Mouse (Mus musculus) spleen, adult 2 months (tissue): ENCODE data around the gene Aspg. TPM values are rescaled to one million over a fixed set of nuclear protein-coding genes. Genes with fewer than 3 reads are reported as not detected.

Experiments
- DNase-seq, 2 experiments: peaks; one replicate each; pipeline versions ENCODE4 v3.0.0 to v3.0.0-alpha.2; 2012 to 2021; ENCODE audit warnings: low spot score in 2 of 2, low read depth in 1 of 2
- H3K27ac ChIP-seq: fragments of 200-500 bp; 2 replicates; pipeline ENCODE4 v1.5.1; 2012; ENCODE audit warnings: low read length, inconsistent platforms; ENCODE audit not compliant: insufficient read depth
- H3K27me3 ChIP-seq: fragments of 200-500 bp; 2 replicates; pipeline ENCODE4 v1.6.1; 2012; ENCODE audit warnings: mild to moderate bottlenecking, moderate library complexity, low read length, inconsistent platforms; ENCODE audit not compliant: control insufficient read depth, insufficient read depth
- H3K36me3 ChIP-seq: fragments of 200-500 bp; 2 replicates; pipeline ENCODE4 v1.6.1; 2012; ENCODE audit warnings: mild to moderate bottlenecking, low read length, inconsistent platforms; ENCODE audit not compliant: control insufficient read depth, insufficient read depth
- H3K4me1 ChIP-seq: fragments of 200-500 bp; 2 replicates; pipeline ENCODE4 v1.6.1; 2011; ENCODE audit warnings: inconsistent platforms; ENCODE audit not compliant: control insufficient read depth, insufficient read depth, insufficient read length
- H3K4me3 ChIP-seq: fragments of 200-500 bp; 2 replicates; pipeline ENCODE4 v1.5.1; 2011; ENCODE audit warnings: mild to moderate bottlenecking, inconsistent platforms; ENCODE audit not compliant: insufficient read depth, insufficient read length; ENCODE audit errors: extremely low read depth
- CTCF ChIP-seq: fragments of 200-500 bp; IDR thresholded peaks from 2 replicates; pipeline ENCODE4 v1.5.1; 2011; ENCODE audit warnings: mild to moderate bottlenecking, inconsistent platforms; ENCODE audit not compliant: insufficient read depth, insufficient read length, insufficient replicate concordance; ENCODE audit errors: extremely low read depth
- POLR2A ChIP-seq: fragments of 200-500 bp; IDR thresholded peaks from 2 replicates; pipeline ENCODE4 v1.6.1; 2011; ENCODE audit warnings: low read depth, low read length, inconsistent platforms
- WGBS: fragments of 180-500 bp; shearing (Covaris S2); methylation state at CpG from one replicate; pipeline ENCODE4 v1.1.7; 2018; 5-methylcytosine and 5-hydroxymethylcytosine counted together
- polyA plus RNA-seq: library from polyadenylated mRNA; depleted of rRNA; stranded (reverse); fragments of >200 nt; gene quantifications from 2 replicates; pipeline ENCODE4 v1.2.3, GENCODE M21; 2012; rRNA removed

Aspg gene
- 0.08 and 0.54 TPM in 2 replicates for polyA plus RNA-seq

DNA sequence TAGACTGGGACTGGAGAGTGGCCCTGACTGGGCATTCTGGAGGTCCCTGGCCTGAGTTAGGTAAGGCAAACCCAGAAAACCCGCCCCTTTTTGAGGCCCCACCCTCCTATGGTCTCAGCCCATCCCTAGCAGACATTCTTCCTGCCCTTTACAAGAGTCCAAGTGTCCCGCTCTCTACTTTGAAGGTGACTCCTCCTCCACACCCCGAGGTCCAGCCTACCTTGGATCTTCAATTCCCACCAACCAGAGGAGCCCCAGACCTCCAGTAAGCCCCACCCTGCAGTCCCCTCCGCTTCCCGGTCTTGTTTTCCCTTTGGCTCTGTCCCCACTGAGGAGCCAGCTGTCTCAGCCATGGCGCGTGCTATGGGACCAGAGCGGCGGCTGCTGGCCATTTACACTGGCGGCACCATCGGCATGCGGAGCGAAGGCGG is at the start of gene Aspg:
Gene Aspg, plus strand, starts transcription at position 139 of the 431 bp plus-strand sequence.
- Histone ChIP-seq H3K4me1 (no peaks in the 10 kb centered on the region), H3K27ac (no peak within 1 kb of the TSS), H3K4me3 (no peak within 1 kb of the TSS), H3K36me3 (no peaks in the 10 kb centered on the region), H3K27me3 (no peaks in the 10 kb centered on the region)
- no peak for DNase-seq
- TF ChIP-seq CTCF (no peak), POLR2A (no peak)
- WGBS = 12% methylated on average over 14 of the region's 14 CpGs

DNA sequence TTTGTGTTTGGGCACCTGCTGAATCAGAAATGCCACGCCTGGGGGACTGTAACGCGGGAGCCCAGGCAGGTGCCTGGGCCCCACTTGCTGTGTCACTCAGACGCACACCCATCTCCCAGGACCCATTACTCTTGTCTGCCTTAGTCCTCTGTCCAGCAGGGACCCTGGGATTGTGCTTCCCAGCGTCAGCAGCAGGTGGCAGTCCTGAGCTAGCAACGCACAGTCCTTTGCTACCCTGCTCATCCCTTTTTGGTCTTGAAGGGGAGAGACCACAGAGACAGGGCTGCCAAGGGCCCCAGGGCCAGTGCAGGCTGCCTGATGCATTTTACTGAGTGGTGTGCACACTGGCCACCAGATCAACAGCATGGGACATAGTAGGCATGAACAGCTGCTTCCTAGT is 28.8 kb upstream of the Aspg start:
- WGBS = 12% methylated on average over 6 of the region's 6 CpGs
- Histone ChIP-seq H3K27me3 (no peaks in the 10 kb centered on the region), H3K36me3 (no peaks in the 10 kb centered on the region), H3K4me3 (no peak overlapping the region), H3K4me1 (no peaks in the 10 kb centered on the region), H3K27ac (no peak overlapping the region)
- TF ChIP-seq POLR2A (no peak), CTCF (peak; percentile 75; the same call in 1 of the 2 replicates)
- peak in 1 of 2 experiments; percentile 51 for DNase-seq

DNA sequence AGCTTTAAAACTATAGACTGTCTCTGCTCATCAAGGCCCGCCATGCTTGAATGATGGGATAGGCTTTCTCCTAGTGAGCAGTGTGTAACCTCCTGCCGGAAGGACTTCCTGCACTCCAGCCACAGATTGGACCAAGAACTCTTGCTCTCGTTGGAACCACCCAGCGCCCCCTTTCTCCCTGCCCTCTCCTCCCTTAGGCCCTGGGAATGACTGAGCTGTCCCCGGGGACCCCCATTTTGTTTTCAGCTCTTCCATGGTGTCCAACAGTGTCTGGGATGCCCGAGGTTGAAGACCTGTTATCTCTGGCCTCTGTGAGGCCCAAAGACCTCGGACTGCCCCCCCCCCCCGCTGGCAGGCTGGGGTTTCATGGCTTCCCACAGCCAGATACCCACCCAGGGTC is 26.6 kb upstream of the Aspg start:
- no peaks in the 10 kb centered on the region for H3K27me3 ChIP-seq
- DNase-seq = no peak
- H3K36me3 ChIP-seq = no peaks in the 10 kb centered on the region
- TF ChIP-seq CTCF (no peak), POLR2A (no peak)
- 74% methylated on average over 8 of the region's 8 CpGs for WGBS
- no peak overlapping the region for H3K4me3 ChIP-seq
- H3K4me1 ChIP-seq = no peaks in the 10 kb centered on the region
- H3K27ac ChIP-seq = no peak overlapping the region

DNA sequence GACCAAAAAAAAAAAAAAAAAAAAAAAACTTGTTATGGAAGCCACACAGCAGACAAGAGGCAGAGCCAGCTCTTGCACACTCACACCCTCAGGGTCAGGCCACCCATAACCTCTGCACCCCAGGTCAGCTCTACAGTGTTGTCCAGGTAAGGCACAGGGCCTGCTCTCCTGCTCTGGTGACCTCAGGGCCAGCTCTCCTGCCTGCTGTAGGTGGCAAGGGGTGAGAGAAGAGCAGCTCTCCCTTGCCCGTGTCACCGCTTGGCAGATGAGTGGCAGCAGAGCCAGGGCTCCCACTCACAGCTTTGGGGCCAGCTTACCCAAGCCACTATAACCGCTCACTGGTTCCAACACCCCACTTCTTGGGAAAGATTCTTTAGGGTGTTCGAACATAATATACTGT is 25.6 kb upstream of the Aspg start:
- 93% methylated on average over 4 of the region's 4 CpGs for WGBS
- Histone ChIP-seq H3K36me3 (no peaks in the 10 kb centered on the region), H3K4me1 (no peaks in the 10 kb centered on the region), H3K27me3 (no peaks in the 10 kb centered on the region), H3K4me3 (no peak overlapping the region), H3K27ac (no peak overlapping the region)
- no peak for DNase-seq
- TF ChIP-seq POLR2A = no peak
- TF ChIP-seq CTCF = no peak

DNA sequence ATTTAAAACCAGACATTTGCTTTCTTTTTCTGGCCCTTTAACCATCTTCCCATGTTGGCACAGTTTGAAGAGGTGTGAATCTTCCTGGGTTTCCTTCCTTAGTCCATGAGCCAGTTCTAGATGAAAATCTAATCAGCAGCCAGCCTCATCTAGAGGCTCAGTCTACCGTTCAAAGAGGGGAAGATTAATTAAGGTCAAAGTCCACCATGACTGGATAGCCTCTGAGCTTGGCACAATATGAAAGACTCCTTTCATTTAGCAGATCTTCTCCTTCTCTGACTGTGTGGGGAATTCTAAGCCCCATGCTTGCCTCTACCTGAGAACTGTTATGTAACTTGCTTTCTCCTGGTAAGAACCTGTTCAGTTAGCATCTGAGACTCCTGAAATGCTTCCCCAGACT is 24.2 kb upstream of the Aspg start:
- H3K27me3 ChIP-seq = no peaks in the 10 kb centered on the region
- no peaks in the 10 kb centered on the region for H3K36me3 ChIP-seq
- DNase-seq = no peak
- no peak overlapping the region for H3K27ac ChIP-seq
- no peaks in the 10 kb centered on the region for H3K4me1 ChIP-seq
- TF ChIP-seq CTCF = no peak
- no peak for TF ChIP-seq POLR2A
- no peak overlapping the region for H3K4me3 ChIP-seq
- 58% methylated on average over 1 of the region's 1 CpGs for WGBS

DNA sequence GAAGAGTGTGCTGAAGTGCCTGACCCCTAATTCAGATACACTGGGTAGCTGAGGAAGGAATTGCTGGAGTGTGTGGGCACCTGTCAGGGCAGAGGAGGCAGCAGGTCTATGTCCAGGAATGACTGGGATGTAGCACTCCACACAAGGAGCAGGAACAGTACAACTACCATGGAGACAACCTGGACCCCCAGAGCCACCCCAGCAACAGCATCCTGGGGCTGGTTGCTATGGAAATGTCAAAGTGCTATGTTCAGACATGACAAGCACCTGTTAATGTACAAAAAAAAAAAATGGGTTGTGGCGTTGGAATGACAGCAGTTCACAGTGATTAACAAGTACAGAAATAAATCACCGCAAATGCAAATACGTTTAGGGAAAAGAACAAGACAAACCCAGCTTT is 20.2 kb upstream of the Aspg start:
- no peak for DNase-seq
- TF ChIP-seq POLR2A = no peak
- no peak for TF ChIP-seq CTCF
- no peak overlapping the region for H3K4me3 ChIP-seq
- H3K27ac ChIP-seq = no peak overlapping the region
- no peaks in the 10 kb centered on the region for H3K4me1 ChIP-seq
- 91% methylated on average over 3 of the region's 3 CpGs for WGBS
- H3K27me3 ChIP-seq = no peaks in the 10 kb centered on the region
- H3K36me3 ChIP-seq = no peaks in the 10 kb centered on the region

DNA sequence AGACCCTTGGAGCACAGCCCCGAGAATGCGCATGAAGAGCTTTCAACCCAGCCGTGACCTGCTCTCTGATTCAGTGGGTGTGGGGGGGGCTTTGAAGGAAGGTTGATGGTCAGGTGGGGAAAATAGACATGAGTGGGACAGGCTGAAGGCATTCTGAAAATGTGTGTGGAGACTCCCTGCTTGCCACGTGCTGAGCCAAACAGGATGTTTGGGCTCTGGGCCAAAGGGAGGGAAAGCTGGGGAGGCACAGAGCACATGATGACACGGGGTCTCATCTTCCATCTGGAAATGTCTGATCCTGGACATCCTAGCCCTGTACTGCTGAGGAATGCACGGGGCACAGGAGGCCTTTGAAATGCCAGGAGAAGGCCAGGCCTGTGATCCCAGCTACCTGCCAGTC is 19.8 kb upstream of the Aspg start:
- Histone ChIP-seq H3K27me3 (no peaks in the 10 kb centered on the region), H3K36me3 (no peaks in the 10 kb centered on the region), H3K27ac (no peak overlapping the region), H3K4me3 (no peak overlapping the region), H3K4me1 (no peaks in the 10 kb centered on the region)
- TF ChIP-seq POLR2A (no peak), CTCF (no peak)
- WGBS = 80% methylated on average over 6 of the region's 6 CpGs
- no peak for DNase-seq
